Mouse (Mus musculus) adrenal gland, postnatal 25 days (tissue): ENCODE data around the gene Synpo2l. TPM values are rescaled to one million over a fixed set of nuclear protein-coding genes. Genes with fewer than 3 reads are reported as not detected.
"Not testable (repeated sequence)": the region's sequence is repeated elsewhere in the genome, so short reads cannot be mapped to it uniquely, and the experiment has no call there.

Experiments
- DNase-seq: peaks from one replicate; pipeline ENCODE4 v3.0.0; 2021; ENCODE audit warnings: mixed read lengths
- long read RNA-seq: library from polyadenylated mRNA; stranded (forward); transcript quantifications from one replicate; pipeline ENCODE4 v2.0.0, GENCODE M21; 2021
- total RNA-seq: library from RNA; stranded (reverse); gene quantifications from 2 replicates; pipeline ENCODE4 v1.2.3, GENCODE M21; 2021

The Synpo2l gene
- total RNA-seq = 0.18 TPM in 1 of 2 replicates, not detected in the other
- long read RNA-seq = 0 reads

- no peak for DNase-seq
Observed at GRCm38 (mm10) chr14:20668154-20668810, at the start of gene Synpo2l. Gene Synpo2l, minus strand, starts transcription at chr14:20668354.

GRCm38 (mm10) chr14:20713832-20714231 is 45.7 kb upstream of the Synpo2l start:
- no peak for DNase-seq

- no peak for DNase-seq
Observed at GRCm38 (mm10) chr14:20708239-20708638, 40.1 kb upstream of the Synpo2l start.

- DNase-seq = peak; percentile 89
Observed at GRCm38 (mm10) chr14:20707201-20708190, 39.3 kb upstream of the Synpo2l start, which contains the start of gene Zswim8. Gene Zswim8, plus strand, starts transcription at chr14:20707552.

GRCm38 (mm10) chr14:20703461-20703860 is 35.3 kb upstream of the Synpo2l start:
- not testable (repeated sequence) for DNase-seq

- DNase-seq = peak; percentile 92
Observed at GRCm38 (mm10) chr14:20702741-20703381, 34.7 kb upstream of the Synpo2l start, which contains the start of gene Chchd1. Gene Chchd1, plus strand, starts transcription at chr14:20703006.

- DNase-seq = no peak
Observed at GRCm38 (mm10) chr14:20702096-20702740, 34.1 kb upstream of the Synpo2l start.

- DNase-seq = no peak
Observed at GRCm38 (mm10) chr14:20701554-20701953, 33.4 kb upstream of the Synpo2l start.

- no peak for DNase-seq
Observed at GRCm38 (mm10) chr14:20700362-20700761, 32.2 kb upstream of the Synpo2l start.

- no peak for DNase-seq
Observed at GRCm38 (mm10) chr14:20698515-20698914, 30.4 kb upstream of the Synpo2l start.

- peak; percentile 38 for DNase-seq
Observed at GRCm38 (mm10) chr14:20696986-20697385, 28.8 kb upstream of the Synpo2l start.

- DNase-seq = no peak
Observed at GRCm38 (mm10) chr14:20695761-20696520, 27.8 kb upstream of the Synpo2l start.

- DNase-seq = peak; percentile 91
Observed at GRCm38 (mm10) chr14:20694884-20695760, 27.0 kb upstream of the Synpo2l start, which contains the start of gene Fut11. Gene Fut11, plus strand, starts transcription at chr14:20694968.

- DNase-seq = no peak
Observed at GRCm38 (mm10) chr14:20694185-20694883, 26.2 kb upstream of the Synpo2l start.

GRCm38 (mm10) chr14:20693589-20694101 is 25.5 kb upstream of the Synpo2l start:
- DNase-seq = no peak

- no peak for DNase-seq
Observed at GRCm38 (mm10) chr14:20691772-20692171, 23.6 kb upstream of the Synpo2l start.

- DNase-seq = no peak
Observed at GRCm38 (mm10) chr14:20689009-20689408, 20.9 kb upstream of the Synpo2l start.

GRCm38 (mm10) chr14:20686576-20686975 is 18.4 kb upstream of the Synpo2l start:
- no peak for DNase-seq

- DNase-seq = no peak
Observed at GRCm38 (mm10) chr14:20682498-20682897, 14.3 kb upstream of the Synpo2l start.
